Mouse (Mus musculus) cerebellum, adult 11 months (tissue): ENCODE measurements around the gene Tmprss13.

Experiments
- DNase-seq: peaks from one replicate; pipeline ENCODE4 v3.0.0; 2022

The Tmprss13 gene

GRCm38 (mm10) chr9:45383883-45384282, 65.0 kb downstream of the Tmprss13 start:
- no peak for DNase-seq

DNA sequence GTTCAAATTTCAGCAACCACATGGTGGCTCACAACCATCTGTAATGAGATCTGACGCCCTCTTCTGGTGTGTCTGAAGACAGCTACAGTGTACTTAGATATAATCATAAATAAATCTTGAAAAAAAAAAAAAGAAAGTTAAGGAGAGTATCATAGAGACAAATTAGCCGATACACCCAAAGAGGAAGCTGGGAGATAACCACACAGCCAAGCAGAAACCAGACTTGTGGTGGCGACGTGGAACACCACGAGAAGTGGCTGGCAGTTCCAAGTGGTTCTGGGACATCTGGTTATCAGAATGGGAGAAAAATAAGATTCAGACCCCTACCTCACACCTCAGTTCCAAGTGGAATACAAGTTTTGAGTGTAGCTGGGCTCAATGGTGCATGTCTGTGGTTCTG, 67.8 kb downstream of the Tmprss13 start:
- DNase-seq: no peak

- peak; percentile 86 for DNase-seq
These were observed 69.6 kb downstream of the Tmprss13 start for GRCm38 (mm10) chr9:45388385-45388994.

DNA sequence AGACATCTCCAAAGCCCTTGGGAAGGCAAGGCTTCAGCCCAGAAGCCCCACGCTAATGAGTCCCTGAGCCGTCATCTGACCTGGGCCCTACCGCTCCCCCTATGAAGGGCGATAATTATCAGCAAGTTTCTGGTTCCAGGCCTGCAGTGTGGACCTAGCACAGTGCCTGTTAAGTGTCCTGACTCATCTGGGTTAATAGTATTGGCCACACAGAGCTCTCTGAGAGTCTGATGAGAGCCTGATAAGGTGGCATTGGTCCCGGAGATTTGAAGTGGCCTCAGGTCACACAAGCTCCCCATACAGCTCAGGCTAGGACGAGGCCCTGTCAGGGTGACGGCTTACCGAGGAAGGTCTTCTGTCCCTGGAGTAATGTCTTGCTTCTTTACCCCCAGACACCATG, 70.7 kb downstream of the Tmprss13 start:
- DNase-seq: peak; percentile 5

- no peak for DNase-seq
These were observed 72.4 kb downstream of the Tmprss13 start for GRCm38 (mm10) chr9:45391299-45391698.

- DNase-seq: no peak
These were observed 76.3 kb downstream of the Tmprss13 start for GRCm38 (mm10) chr9:45395218-45395617.

DNA sequence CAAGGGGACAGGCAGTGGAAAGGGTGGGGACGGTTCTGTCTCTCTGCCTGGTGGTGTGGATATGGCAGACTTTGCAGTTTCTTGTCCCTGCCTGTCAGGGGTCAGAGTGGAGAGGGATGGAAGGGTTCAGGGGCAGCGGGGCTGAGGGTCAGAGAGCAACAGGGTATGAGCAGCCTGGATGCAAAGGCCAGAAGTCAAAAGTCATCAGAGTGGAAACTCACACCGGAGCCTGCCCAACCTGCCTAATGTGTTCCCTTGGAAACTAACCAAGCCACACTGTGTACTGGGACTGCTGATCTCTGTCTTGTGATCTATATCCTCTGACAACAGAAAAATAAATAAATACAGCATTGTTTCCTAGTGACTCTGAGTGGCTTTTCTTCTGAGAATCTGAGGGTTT, 76.9 kb downstream of the Tmprss13 start:
- DNase-seq: no peak
